Mouse (Mus musculus) limb, embryonic 15.5 days (tissue): ENCODE results near the gene Gm20388. TPM values are rescaled to one million over a fixed set of nuclear protein-coding genes. Genes with fewer than 3 reads are reported as not detected.
A peak's percentile ranks its signal among the peaks of the same experiment; 100 is the strongest.

Experiments used
- ATAC-seq: fragments of 200-750 bp; cut with Nextera tagmentation; 2 replicates; pipeline ENCODE4 v1.8.0; 2017; ENCODE audit warnings: low read depth, moderate TSS enrichment; ENCODE audit not compliant: insufficient number of reproducible peaks, low FRiP score, low TSS enrichment
- H3K27ac ChIP-seq: fragments of 300-500 bp; sonication (generic); 2 replicates; pipeline ENCODE4 v1.5.1; 2015; ENCODE audit warnings: moderate library complexity, mild to moderate bottlenecking, inconsistent platforms
- H3K27me3 ChIP-seq: fragments of 300-500 bp; sonication (generic); 2 replicates; pipeline ENCODE4 v1.6.1; 2015; ENCODE audit warnings: inconsistent platforms
- H3K36me3 ChIP-seq: fragments of 300-500 bp; sonication (generic); 2 replicates; pipeline ENCODE4 v1.6.1; 2015; ENCODE audit warnings: inconsistent platforms
- H3K4me1 ChIP-seq: fragments of 300-500 bp; sonication (generic); 2 replicates; pipeline ENCODE4 v1.6.1; 2015; ENCODE audit warnings: inconsistent platforms
- H3K4me2 ChIP-seq: fragments of 300-500 bp; sonication (generic); 2 replicates; pipeline ENCODE4 v1.6.1; 2015; ENCODE audit warnings: mild to moderate bottlenecking, inconsistent platforms
- H3K4me3 ChIP-seq: fragments of 300-500 bp; sonication (generic); 2 replicates; pipeline ENCODE4 v1.5.1; 2015; ENCODE audit warnings: mild to moderate bottlenecking, inconsistent platforms
- H3K9ac ChIP-seq: fragments of 300-500 bp; sonication (generic); 2 replicates; pipeline ENCODE4 v1.6.1; 2015; ENCODE audit warnings: inconsistent platforms
- H3K9me3 ChIP-seq: fragments of 300-500 bp; sonication (generic); 2 replicates; pipeline ENCODE4 v1.6.1; 2016; ENCODE audit warnings: inconsistent platforms
- WGBS: fragments of 180-500 bp; shearing (Covaris S2); methylation state at CpG from one replicate; pipeline ENCODE4 v1.1.7; 2015; 5-methylcytosine and 5-hydroxymethylcytosine counted together
- polyA plus RNA-seq: library from polyadenylated mRNA; unstranded; fragments of >200 nt; fragmentation: Nextera tagmentation; extraction: Ambion mirVana; gene quantifications from 2 replicates; pipeline ENCODE4 v1.2.1, GENCODE M21; 2015

Gene Gm20388
- polyA plus RNA-seq, 1 experiment from 2014 or later: 4.9 TPM

GRCm38 (mm10) chr8:121770845-121771752 lies 1860.5 kb downstream of the Gm20388 start:
- Histone ChIP-seq H3K9me3 (no peaks in the 10 kb centered on the region), H3K9ac (no peak overlapping the region), H3K4me2 (no peak overlapping the region), H3K4me1 (no peaks in the 10 kb centered on the region), H3K27me3 (peaks cover 2% of the 10 kb centered on the region; the same call in 1 of the 2 replicates), H3K4me3 (no peak overlapping the region), H3K27ac (no peak overlapping the region), H3K36me3 (no peaks in the 10 kb centered on the region)
- ATAC-seq: no peak
- 38% methylated on average over 19 of the region's 19 CpGs for WGBS

GRCm38 (mm10) chr8:121773876-121774275 lies 1863.2 kb downstream of the Gm20388 start:
- no peak overlapping the region for H3K9ac ChIP-seq
- WGBS: 83% methylated on average over 12 of the region's 12 CpGs

GRCm38 (mm10) chr8:121782493-121782892 lies 1871.9 kb downstream of the Gm20388 start:
- H3K4me1 ChIP-seq: peaks cover 5% of the 10 kb centered on the region; the same call in 1 of the 2 replicates
- no peaks in the 10 kb centered on the region for H3K36me3 ChIP-seq
- peaks cover 5% of the 10 kb centered on the region; the same call in 1 of the 2 replicates for H3K27me3 ChIP-seq
- WGBS: 49% methylated on average over 5 of the region's 5 CpGs
- H3K9me3 ChIP-seq: no peaks in the 10 kb centered on the region
- H3K27ac ChIP-seq: no peak overlapping the region
- no peak for ATAC-seq
- no peak overlapping the region for H3K4me3 ChIP-seq
- no peak overlapping the region for H3K9ac ChIP-seq
- no peak overlapping the region for H3K4me2 ChIP-seq

More at GRCm38 (mm10) chr8:121773876-121774275, 1863.2 kb downstream of the Gm20388 start:
- Histone ChIP-seq H3K4me1 (no peaks in the 10 kb centered on the region), H3K27ac (no peak overlapping the region), H3K27me3 (no peaks in the 10 kb centered on the region), H3K36me3 (no peaks in the 10 kb centered on the region), H3K4me3 (no peak overlapping the region), H3K9me3 (no peaks in the 10 kb centered on the region), H3K4me2 (no peak overlapping the region)
- ATAC-seq: no peak

GRCm38 (mm10) chr8:121786542-121786941 lies 1875.9 kb downstream of the Gm20388 start:
- Histone ChIP-seq H3K9ac (no peak overlapping the region), H3K4me3 (no peak overlapping the region), H3K27me3 (peaks cover 5% of the 10 kb centered on the region; the same call in 1 of the 2 replicates), H3K36me3 (no peaks in the 10 kb centered on the region), H3K27ac (no peak overlapping the region), H3K4me1 (peaks cover 5% of the 10 kb centered on the region; the same call in 1 of the 2 replicates), H3K9me3 (no peaks in the 10 kb centered on the region), H3K4me2 (no peak overlapping the region)
- WGBS: 47% methylated on average over 10 of the region's 10 CpGs
- ATAC-seq: peak; percentile 59; the same call in 1 of the 2 replicates

- H3K27me3 ChIP-seq: peaks cover 5% of the 10 kb centered on the region; the same call in 1 of the 2 replicates
- no peak for ATAC-seq
- WGBS: 87% methylated on average over 8 of the region's 8 CpGs
- no peak overlapping the region for H3K4me2 ChIP-seq
- H3K9ac ChIP-seq: no peak overlapping the region
- no peaks in the 10 kb centered on the region for H3K9me3 ChIP-seq
- H3K4me3 ChIP-seq: no peak overlapping the region
- 0 out of 2 replicates have a peak, but pooled peaks cover 5% of the 10 kb centered on the region for H3K4me1 ChIP-seq
- H3K27ac ChIP-seq: no peak overlapping the region
- no peaks in the 10 kb centered on the region for H3K36me3 ChIP-seq
Measured at GRCm38 (mm10) chr8:121788786-121789185, 1878.1 kb downstream of the Gm20388 start.

- no peak overlapping the region for H3K4me2 ChIP-seq
- no peak for ATAC-seq
- WGBS: 75% methylated on average over 7 of the region's 7 CpGs
Measured at GRCm38 (mm10) chr8:121792159-121792558, 1881.5 kb downstream of the Gm20388 start.

GRCm38 (mm10) chr8:121792627-121793026 lies 1882.0 kb downstream of the Gm20388 start:
- Histone ChIP-seq H3K36me3 (peaks cover 32% of the 10 kb centered on the region), H3K4me2 (no peak overlapping the region), H3K4me3 (no peak overlapping the region), H3K9me3 (no peaks in the 10 kb centered on the region), H3K4me1 (no peaks in the 10 kb centered on the region), H3K27ac (no peak overlapping the region), H3K27me3 (no peaks in the 10 kb centered on the region), H3K9ac (no peak overlapping the region)
- no peak for ATAC-seq
- WGBS: 75% methylated on average over 4 of the region's 4 CpGs

More at GRCm38 (mm10) chr8:121792159-121792558, 1881.5 kb downstream of the Gm20388 start:
- no peak overlapping the region for H3K27ac ChIP-seq
- no peak overlapping the region for H3K9ac ChIP-seq
- H3K4me3 ChIP-seq: no peak overlapping the region
- H3K27me3 ChIP-seq: no peaks in the 10 kb centered on the region
- no peaks in the 10 kb centered on the region for H3K4me1 ChIP-seq
- no peaks in the 10 kb centered on the region for H3K9me3 ChIP-seq
- H3K36me3 ChIP-seq: peaks cover 27% of the 10 kb centered on the region

- ATAC-seq: no peak
- 22% methylated on average over 3 of the region's 3 CpGs for WGBS
- H3K4me3 ChIP-seq: no peak overlapping the region
- no peak overlapping the region for H3K4me2 ChIP-seq
- H3K9ac ChIP-seq: no peak overlapping the region
- H3K27me3 ChIP-seq: no peaks in the 10 kb centered on the region
- peaks cover 47% of the 10 kb centered on the region for H3K36me3 ChIP-seq
- no peak overlapping the region for H3K27ac ChIP-seq
- no peaks in the 10 kb centered on the region for H3K4me1 ChIP-seq
- H3K9me3 ChIP-seq: no peaks in the 10 kb centered on the region
Measured at GRCm38 (mm10) chr8:121794151-121794550, 1883.5 kb downstream of the Gm20388 start.

GRCm38 (mm10) chr8:121795461-121795860 lies 1884.8 kb downstream of the Gm20388 start:
- no peak overlapping the region for H3K4me3 ChIP-seq
- H3K9me3 ChIP-seq: no peaks in the 10 kb centered on the region
- no peaks in the 10 kb centered on the region for H3K27me3 ChIP-seq
- H3K27ac ChIP-seq: no peak overlapping the region
- 88% methylated on average over 8 of the region's 8 CpGs for WGBS
- no peak for ATAC-seq
- H3K36me3 ChIP-seq: peaks cover 60% of the 10 kb centered on the region
- no peak overlapping the region for H3K4me2 ChIP-seq
- H3K9ac ChIP-seq: no peak overlapping the region
- no peaks in the 10 kb centered on the region for H3K4me1 ChIP-seq

- Histone ChIP-seq H3K4me1 (no peaks in the 10 kb centered on the region), H3K27me3 (no peaks in the 10 kb centered on the region), H3K4me2 (no peak overlapping the region), H3K9me3 (no peaks in the 10 kb centered on the region), H3K36me3 (peaks cover 70% of the 10 kb centered on the region), H3K4me3 (no peak overlapping the region), H3K9ac (no peak overlapping the region), H3K27ac (no peak overlapping the region)
- no peak for ATAC-seq
- WGBS: 91% methylated on average over 11 of the region's 11 CpGs
Measured at GRCm38 (mm10) chr8:121796406-121796805, 1885.8 kb downstream of the Gm20388 start.

GRCm38 (mm10) chr8:121798401-121798800 lies 1887.8 kb downstream of the Gm20388 start:
- H3K27me3 ChIP-seq: no peaks in the 10 kb centered on the region
- no peak overlapping the region for H3K4me2 ChIP-seq
- H3K27ac ChIP-seq: no peak overlapping the region
- peaks cover 83% of the 10 kb centered on the region for H3K36me3 ChIP-seq
- H3K4me1 ChIP-seq: no peaks in the 10 kb centered on the region
- H3K9ac ChIP-seq: no peak overlapping the region
- ATAC-seq: no peak
- H3K9me3 ChIP-seq: no peaks in the 10 kb centered on the region
- 92% methylated on average over 6 of the region's 6 CpGs for WGBS
- no peak overlapping the region for H3K4me3 ChIP-seq

GRCm38 (mm10) chr8:121804829-121805228 lies 1894.2 kb downstream of the Gm20388 start:
- H3K36me3 ChIP-seq: peaks cover 69% of the 10 kb centered on the region

More at GRCm38 (mm10) chr8:121804829-121805228, 1894.2 kb downstream of the Gm20388 start:
- no peak overlapping the region for H3K9ac ChIP-seq
- H3K4me2 ChIP-seq: no peak overlapping the region
- no peaks in the 10 kb centered on the region for H3K27me3 ChIP-seq
- WGBS: 94% methylated on average over 5 of the region's 5 CpGs
- H3K27ac ChIP-seq: no peak overlapping the region
- H3K9me3 ChIP-seq: no peaks in the 10 kb centered on the region
- no peak for ATAC-seq
- no peak overlapping the region for H3K4me3 ChIP-seq
- no peaks in the 10 kb centered on the region for H3K4me1 ChIP-seq
